ENCODE assay signal across 16 mouse cellular contexts in genomic region chr7:56131548-56131947, GRCm38 (mm10).
DNase-seq lines count a peak whose midpoint lies in the region; ATAC-seq and TF ChIP-seq lines count a peak whose summit lies in the region.
"Had no signal": no experiment of that assay in that cellular context is flagged by ENCODE, and none has a peak within 500 bp of the region (broad histone marks: within the 10 kb centered on the region; RNA-seq: fewer than 3 reads in every experiment).

No protein-coding gene starts in this region.

- peak; percentile 6 for DNase-seq in lung, embryonic 14.5 days
- no peak for DNase-seq in lung, postnatal 25 days (ENCODE audit: low spot score)
- DNase-seq in CD4-positive helper T cell, adult 2 months (ENCODE audit: low read depth, low spot score): peak; percentile 12
- DNase-seq in brain, adult 2 months (ENCODE audit: low read depth, low spot score): peak; percentile 39
- peak; percentile 21 for DNase-seq in telencephalon, adult 2 months (ENCODE audit: low read depth, low spot score)
- DNase-seq in adrenal gland, adult 8-10 months: no peak
- no peak for DNase-seq in hindbrain, embryonic 11.5 days (ENCODE audit: low spot score)
- DNase-seq: adrenal gland, postnatal 14 days; kidney, postnatal 25 days; liver had no signal

- H3K9ac ChIP-seq in lung, embryonic 14.5 days: no peak overlapping the region
- H3K9ac ChIP-seq in intestine, embryonic 16.5 days (ENCODE audit: low read depth, low read length): no peak overlapping the region
- H3K9ac ChIP-seq in hindbrain, embryonic 11.5 days (ENCODE audit: low read depth, low read length): no peak overlapping the region
- H3K9ac ChIP-seq: forebrain, embryonic 15.5 days; lung, embryonic 15.5 days; midbrain, embryonic 12.5 days had no signal

- ATAC-seq in lung, embryonic 14.5 days (ENCODE audit: insufficient read depth): no peak
- no peak for ATAC-seq in intestine, embryonic 16.5 days
- no peak for ATAC-seq in hindbrain, embryonic 11.5 days (ENCODE audit: low FRiP score)
- ATAC-seq: forebrain, embryonic 15.5 days; intestine, postnatal 0 days had no signal

- WGBS in lung, embryonic 14.5 days: 70% methylated on average over 6 of the region's 6 CpGs
- WGBS in intestine, embryonic 16.5 days: 78% methylated on average over 6 of the region's 6 CpGs
- WGBS in hindbrain, embryonic 11.5 days: 84% methylated on average over 6 of the region's 6 CpGs

- no peak for TF ChIP-seq CTCF in lung, embryonic 14.5 days (IDR thresholded peaks at IDR 0.05; ENCODE audit: low read depth)

- no peak overlapping the region for H3K4me2 ChIP-seq in lung, embryonic 14.5 days
- H3K4me2 ChIP-seq in intestine, embryonic 16.5 days (ENCODE audit: low read depth, low read length): no peak overlapping the region
- no peak overlapping the region for H3K4me2 ChIP-seq in hindbrain, embryonic 11.5 days (replicated peaks; ENCODE audit: low read depth, low read length)
- H3K4me2 ChIP-seq: forebrain, embryonic 15.5 days; heart, embryonic 11.5 days; lung, embryonic 15.5 days; midbrain, embryonic 12.5 days had no signal

- peaks cover 54% of the 10 kb centered on the region for H3K36me3 ChIP-seq in lung, embryonic 14.5 days (ENCODE audit: insufficient read depth)
- H3K36me3 ChIP-seq in intestine, embryonic 16.5 days (ENCODE audit: control insufficient read depth, insufficient read depth, low read length): 0 out of 2 replicates have a peak, but pooled peaks cover 9% of the 10 kb centered on the region
- peaks cover 6% of the 10 kb centered on the region for H3K36me3 ChIP-seq in hindbrain, embryonic 11.5 days (ENCODE audit: control insufficient read depth, insufficient read depth, low read length)

- H3K4me1 ChIP-seq in lung, embryonic 14.5 days (ENCODE audit: insufficient read depth): no peaks in the 10 kb centered on the region
- H3K4me1 ChIP-seq in intestine, embryonic 16.5 days (ENCODE audit: control insufficient read depth, insufficient read depth, low read length): no peaks in the 10 kb centered on the region
- H3K4me1 ChIP-seq in hindbrain, embryonic 11.5 days (replicated peaks; ENCODE audit: control insufficient read depth, insufficient read depth, low read length): no peaks in the 10 kb centered on the region
- H3K4me1 ChIP-seq: forebrain, embryonic 15.5 days; lung, embryonic 15.5 days; midbrain, embryonic 12.5 days had no signal

- no peak overlapping the region for H3K4me3 ChIP-seq in lung, embryonic 14.5 days (ENCODE audit: low read depth, low read length)
- H3K4me3 ChIP-seq in intestine, embryonic 16.5 days (ENCODE audit: low read length): no peak overlapping the region
- H3K4me3 ChIP-seq in hindbrain, embryonic 11.5 days (ENCODE audit: low read depth, low read length): no peak overlapping the region
- H3K4me3 ChIP-seq: forebrain, embryonic 15.5 days; lung, embryonic 15.5 days; midbrain, embryonic 12.5 days had no signal

- H3K9me3 ChIP-seq in lung, embryonic 14.5 days (ENCODE audit: low read depth, low read length): no peaks in the 10 kb centered on the region
- H3K9me3 ChIP-seq in intestine, embryonic 16.5 days (ENCODE audit: control insufficient read depth, low read length): no peaks in the 10 kb centered on the region
- no peaks in the 10 kb centered on the region for H3K9me3 ChIP-seq in hindbrain, embryonic 11.5 days (ENCODE audit: control insufficient read depth, low read length)
- H3K9me3 ChIP-seq: forebrain, embryonic 15.5 days; lung, embryonic 15.5 days; midbrain, embryonic 12.5 days had no signal

- H3K27ac ChIP-seq in lung, embryonic 14.5 days (ENCODE audit: low read depth): no peak overlapping the region
- no peak overlapping the region for H3K27ac ChIP-seq in intestine, embryonic 16.5 days (ENCODE audit: low read length)
- H3K27ac ChIP-seq in hindbrain, embryonic 11.5 days (ENCODE audit: low read depth, low read length): no peak overlapping the region
- H3K27ac ChIP-seq: forebrain, embryonic 15.5 days; lung, embryonic 15.5 days; midbrain, embryonic 12.5 days had no signal

- H3K27me3 ChIP-seq in lung, embryonic 14.5 days (ENCODE audit: insufficient read depth, low read length): no peaks in the 10 kb centered on the region
- no peaks in the 10 kb centered on the region for H3K27me3 ChIP-seq in intestine, embryonic 16.5 days (replicated peaks; ENCODE audit: control insufficient read depth, insufficient read depth, low read length)
- H3K27me3 ChIP-seq in hindbrain, embryonic 11.5 days (ENCODE audit: control insufficient read depth, insufficient read depth, low read length): no peaks in the 10 kb centered on the region
- H3K27me3 ChIP-seq: forebrain, embryonic 15.5 days; lung, embryonic 15.5 days; midbrain, embryonic 12.5 days had no signal

Comparison
In these comparisons a context has a peak if more than half of its experiments do, and no peak if none do; other contexts are left out.
1. DNase-seq: peak in lung, embryonic 14.5 days (single experiment), CD4-positive helper T cell, adult 2 months (single experiment), brain, adult 2 months (single experiment) and telencephalon, adult 2 months (single experiment); none in lung, postnatal 25 days (single experiment), adrenal gland, adult 8-10 months (single experiment) and hindbrain, embryonic 11.5 days (single experiment).